In genomic region chrX:12080904-12081740, GRCm38 (mm10) we compare ENCODE assay signal across 8 mouse cellular contexts.
A peak's percentile ranks its signal among the peaks of the same experiment; 100 is the strongest.
DNase-seq lines count a peak whose midpoint lies in the region; ATAC-seq lines count a peak whose summit lies in the region.

No protein-coding gene starts in this region.

- WGBS in heart, embryonic 11.5 days (ENCODE audit: insufficient replicate concordance) = 2% methylated on average over 57 of the region's 61 CpGs
- 4% methylated on average over 48 of the region's 61 CpGs for WGBS in kidney, embryonic 16.5 days

- peak overlapping the region; percentile 84 for H3K4me2 ChIP-seq in heart, embryonic 11.5 days
- peak overlapping the region; percentile 77 for H3K4me2 ChIP-seq in kidney, embryonic 16.5 days (replicated peaks; ENCODE audit: low read depth, low read length)

- DNase-seq in left cerebral cortex, postnatal 4 days = peak; percentile 51
- no peak for DNase-seq in left cerebral cortex, adult 9 months (ENCODE audit: low spot score in 2 of 2)
- DNase-seq in cerebellum, adult 9-11 months = peak; percentile 47
- DNase-seq in lung, postnatal 4 days = peak; percentile 61 to 74
- peak; percentile 40 for DNase-seq in right cerebral cortex, postnatal 4 days
- DNase-seq in adipocyte (ENCODE audit: low spot score) = no peak

- H3K4me3 ChIP-seq in heart, embryonic 11.5 days (ENCODE audit: low read depth, low read length) = peak overlapping the region; percentile 67
- peak overlapping the region; percentile 70 for H3K4me3 ChIP-seq in kidney, embryonic 16.5 days (ENCODE audit: low read length)

- intact Hi-C loops in left cerebral cortex, postnatal 4 days (cut with DNase I) = loop anchor here (5.0 kb wide), 1 partner anchor 74 kb away; no protein-coding TSS in a partner anchor

- peak overlapping the region; percentile 74 for H3K9ac ChIP-seq in heart, embryonic 11.5 days (ENCODE audit: low read depth, low read length)
- peak overlapping the region; percentile 59 for H3K9ac ChIP-seq in kidney, embryonic 16.5 days (replicated peaks; ENCODE audit: low read length)

- ATAC-seq in heart, embryonic 11.5 days (replicated peaks; ENCODE audit: insufficient number of reproducible peaks, low FRiP score, low TSS enrichment) = peak; percentile 5; the same call in 1 of the 2 replicates
- ATAC-seq in kidney, embryonic 16.5 days (ENCODE audit: low FRiP score, low TSS enrichment) = 0 out of 2 replicates have a peak, but pooled peaks have one; percentile 25

- H3K27ac ChIP-seq in heart, embryonic 11.5 days (ENCODE audit: low read depth, low read length) = peak overlapping the region; percentile 90
- peak overlapping the region; percentile 72 for H3K27ac ChIP-seq in kidney, embryonic 16.5 days (ENCODE audit: low read length)

- H3K9me3 ChIP-seq in heart, embryonic 11.5 days (replicated peaks; ENCODE audit: control insufficient read depth, low read length) = no peaks in the 10 kb centered on the region
- H3K9me3 ChIP-seq in kidney, embryonic 16.5 days (ENCODE audit: low read length) = no peaks in the 10 kb centered on the region

- peaks cover 14% of the 10 kb centered on the region for H3K4me1 ChIP-seq in heart, embryonic 11.5 days (ENCODE audit: control insufficient read depth, insufficient read depth, low read length)
- peaks cover 36% of the 10 kb centered on the region for H3K4me1 ChIP-seq in kidney, embryonic 16.5 days (ENCODE audit: insufficient read depth, low read length)

- H3K36me3 ChIP-seq in heart, embryonic 11.5 days (ENCODE audit: control insufficient read depth, insufficient read depth, low read length) = no peaks in the 10 kb centered on the region
- no peaks in the 10 kb centered on the region for H3K36me3 ChIP-seq in kidney, embryonic 16.5 days (ENCODE audit: insufficient read depth, low read length)

- peaks cover 79% of the 10 kb centered on the region for H3K27me3 ChIP-seq in heart, embryonic 11.5 days (ENCODE audit: control insufficient read depth, insufficient read depth, low read length)
- H3K27me3 ChIP-seq in kidney, embryonic 16.5 days (ENCODE audit: insufficient read depth, low read length) = peaks cover 94% of the 10 kb centered on the region

Comparison
In these comparisons a context has a peak if more than half of its experiments do, and no peak if none do; other contexts are left out.
1. DNase-seq: peak in left cerebral cortex, postnatal 4 days (single experiment), cerebellum, adult 9-11 months (single experiment), lung, postnatal 4 days (2 of 2) and right cerebral cortex, postnatal 4 days (single experiment); none in left cerebral cortex, adult 9 months (0 of 2) and adipocyte (single experiment).